Mouse (Mus musculus): Measurements from ENCODE around the gene Cwc25.
A peak's percentile ranks its signal among the peaks of the same experiment; 100 is the strongest.
"Not testable (repeated sequence)": the region's sequence is repeated elsewhere in the genome, so short reads cannot be mapped to it uniquely, and the experiment has no call there.

Cwc25 gene

GRCm38 (mm10) chr11:97801409-97802193 is 35.2 kb upstream of the Cwc25 start:
- DNase-seq (ENCODE audit: low read depth, low spot score): no peak

GRCm38 (mm10) chr11:97800691-97801408 is 34.5 kb upstream of the Cwc25 start:
- DNase-seq (ENCODE audit: low read depth, low spot score): no peak

GRCm38 (mm10) chr11:97799994-97800690 is 33.8 kb upstream of the Cwc25 start:
- DNase-seq (ENCODE audit: low read depth, low spot score): no peak

GRCm38 (mm10) chr11:97799146-97799993 is 33.0 kb upstream of the Cwc25 start:
- peak; percentile 78 for DNase-seq (ENCODE audit: low read depth, low spot score)

- no peak for DNase-seq (ENCODE audit: low read depth, low spot score)
Observed at GRCm38 (mm10) chr11:97798782-97799145, 32.4 kb upstream of the Cwc25 start, which contains the start of gene Lasp1. Gene Lasp1, plus strand, starts transcription at chr11:97799000.

- no peak for DNase-seq (ENCODE audit: low read depth, low spot score)
Observed at GRCm38 (mm10) chr11:97798083-97798435, 31.7 kb upstream of the Cwc25 start.

- DNase-seq (ENCODE audit: low read depth, low spot score): no peak
Observed at GRCm38 (mm10) chr11:97797369-97798082, 31.2 kb upstream of the Cwc25 start.

- DNase-seq (ENCODE audit: low read depth, low spot score): no peak
Observed at GRCm38 (mm10) chr11:97796910-97797309, 30.6 kb upstream of the Cwc25 start.

- no peak for DNase-seq (ENCODE audit: low read depth, low spot score)
Observed at GRCm38 (mm10) chr11:97793165-97793564, 26.8 kb upstream of the Cwc25 start.

GRCm38 (mm10) chr11:97790778-97791438 is 24.6 kb upstream of the Cwc25 start:
- DNase-seq (ENCODE audit: low read depth, low spot score): not testable (repeated sequence)

- no peak for DNase-seq (ENCODE audit: low read depth, low spot score)
Observed at GRCm38 (mm10) chr11:97789727-97790126, 23.4 kb upstream of the Cwc25 start.

- no peak for DNase-seq (ENCODE audit: low read depth, low spot score)
Observed at GRCm38 (mm10) chr11:97787961-97788360, 21.6 kb upstream of the Cwc25 start.

- DNase-seq (ENCODE audit: low read depth, low spot score): no peak
Observed at GRCm38 (mm10) chr11:97782564-97782895, 16.2 kb upstream of the Cwc25 start.

GRCm38 (mm10) chr11:97781832-97782563 is 15.6 kb upstream of the Cwc25 start, which contains the start of gene Rpl23:
Gene Rpl23, minus strand, starts transcription at chr11:97782437.
- peak; percentile 97 for DNase-seq (ENCODE audit: low read depth, low spot score)

GRCm38 (mm10) chr11:97781478-97781831 is 15.1 kb upstream of the Cwc25 start:
- DNase-seq (ENCODE audit: low read depth, low spot score): no peak

GRCm38 (mm10) chr11:97779968-97780701 is 13.8 kb upstream of the Cwc25 start:
- no peak for DNase-seq (ENCODE audit: low read depth, low spot score)

- no peak for DNase-seq (ENCODE audit: low read depth, low spot score)
Observed at GRCm38 (mm10) chr11:97778918-97779317, 12.6 kb upstream of the Cwc25 start.

- DNase-seq (ENCODE audit: low read depth, low spot score): no peak
Observed at GRCm38 (mm10) chr11:97777129-97777529, 10.8 kb upstream of the Cwc25 start.

- DNase-seq (ENCODE audit: low read depth, low spot score): no peak
Observed at GRCm38 (mm10) chr11:97776497-97777128, 10.3 kb upstream of the Cwc25 start.

Data from brain, embryonic 18.5 days (tissue).